Mouse (Mus musculus) erythroid progenitor cell, adult 5-6 weeks (primary cell): ENCODE results near the gene Olfr1377. TPM values are rescaled to one million over a fixed set of nuclear protein-coding genes. Genes with fewer than 3 reads are reported as not detected.
"Not testable (repeated sequence)": the region's sequence is repeated elsewhere in the genome, so short reads cannot be mapped to it uniquely, and the experiment has no call there.

Experiments used
- ATAC-seq: replicated peaks from 2 replicates; pipeline ENCODE4 v1.8.0; 2016; ENCODE audit warnings: moderate number of reproducible peaks, mild to moderate bottlenecking, moderate TSS enrichment, inconsistent platforms; ENCODE audit not compliant: poor library complexity, low FRiP score, severe bottlenecking
- total RNA-seq, 2 experiments: library from RNA; stranded (forward) in 1 of 2; stranded (reverse) in 1 of 2; fragments of 150-400 nt in 1 of 2; fragments of 186-747, 209-891 nt in 1 of 2; gene quantifications; 2 replicates each; pipeline versions ENCODE4 v1.2.3 to v1.2.4; 2015 to 2017; ENCODE audit warnings: low replicate concordance in 2 of 2

The Olfr1377 gene
- total RNA-seq (2015; ENCODE audit: low replicate concordance) (not detected in 2 replicates), total RNA-seq (2017; ENCODE audit: low replicate concordance) (not detected in 2 replicates)

GRCm38 (mm10) chr11:50981667-50982066, at the start of gene Olfr1377:
TSS of gene Olfr1377 (plus strand) at chr11:50981967.
- ATAC-seq: no peak

GRCm38 (mm10) chr11:50932040-50932439, 49.7 kb upstream of the Olfr1377 start:
- no peak for ATAC-seq

DNA sequence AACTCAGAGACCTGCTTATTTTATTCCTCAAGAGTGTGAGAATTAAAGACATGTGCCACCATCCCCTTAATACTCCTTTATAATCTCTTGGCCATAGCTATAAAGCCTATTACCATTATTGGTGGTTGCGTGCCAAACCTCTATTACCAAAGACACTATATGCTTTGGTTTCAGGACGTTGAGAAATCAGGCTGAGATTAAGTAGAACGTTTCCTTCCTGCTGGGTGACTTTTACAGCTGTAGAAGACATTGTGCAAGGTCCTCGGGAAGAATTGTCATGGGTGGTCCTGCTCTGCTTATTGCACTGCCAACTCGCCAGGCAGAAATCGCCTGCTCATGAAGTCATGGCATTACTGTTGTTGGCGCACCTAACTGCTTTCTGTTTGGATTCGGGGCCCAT, 43.3 kb upstream of the Olfr1377 start:
- ATAC-seq: no peak

DNA sequence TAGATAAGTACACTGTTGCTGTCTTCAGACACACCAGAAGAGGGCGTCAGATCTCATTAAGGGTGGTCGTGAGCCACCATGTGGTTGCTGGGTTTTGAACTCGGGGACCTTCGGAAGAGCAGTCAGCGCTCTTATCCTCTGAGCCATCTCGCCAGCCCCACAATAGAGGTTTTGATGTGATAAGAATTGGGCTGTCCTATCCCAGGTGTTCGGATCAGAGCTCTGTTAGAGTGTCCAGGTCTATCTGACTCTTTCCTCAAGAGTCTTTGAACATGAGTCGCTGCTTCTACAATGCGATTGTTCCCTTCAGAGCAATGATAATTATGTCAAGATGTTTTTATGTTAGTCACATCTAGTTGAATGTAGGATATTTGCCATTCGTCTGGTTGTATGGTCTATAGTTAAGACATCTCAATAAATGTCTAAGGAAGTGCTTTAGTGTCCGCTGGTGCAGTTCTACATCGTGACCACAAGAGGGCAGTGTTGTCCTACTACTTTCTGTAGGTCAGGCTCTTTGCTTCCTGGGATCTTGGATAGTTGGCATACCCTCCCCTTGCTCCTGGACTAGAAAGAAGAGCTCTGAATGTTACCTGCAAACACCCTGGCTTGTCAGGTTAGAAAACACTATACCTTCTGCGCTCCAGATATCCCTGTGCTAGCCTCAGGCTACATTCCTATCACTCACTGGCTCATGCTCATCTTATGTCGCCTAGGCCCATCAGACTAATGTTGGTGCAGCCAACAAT, 42.0 kb upstream of the Olfr1377 start:
- 0 out of 2 replicates have a peak, but pooled peaks have one; percentile 39 for ATAC-seq

GRCm38 (mm10) chr11:50942386-50942785, 39.4 kb upstream of the Olfr1377 start:
- no peak for ATAC-seq

DNA sequence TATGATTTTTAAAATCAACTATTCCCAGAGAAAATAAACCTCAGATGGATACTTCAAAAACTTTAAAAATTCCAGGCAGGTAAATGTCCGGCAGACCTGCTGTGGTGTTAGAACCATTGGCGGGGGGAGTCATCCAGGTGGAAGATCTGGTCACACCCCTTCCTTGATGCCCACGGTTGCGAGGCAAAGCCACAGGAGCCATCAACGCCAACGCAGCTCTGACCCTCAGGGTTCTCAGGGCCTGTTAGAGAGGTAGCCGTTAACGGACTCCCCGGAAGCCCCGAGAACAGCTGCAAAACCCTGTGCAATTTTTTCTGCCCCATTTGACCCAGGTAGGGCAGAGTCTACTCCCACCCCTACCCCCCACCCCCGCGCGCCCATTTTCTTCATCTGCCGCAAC, 38.3 kb upstream of the Olfr1377 start, which contains the start of gene 4933414I15Rik:
Gene 4933414I15Rik (minus strand): TSS at position 260 of the 400 bp plus-strand sequence.
- ATAC-seq: no peak

GRCm38 (mm10) chr11:50952290-50952689, 29.5 kb upstream of the Olfr1377 start:
- ATAC-seq: no peak

DNA sequence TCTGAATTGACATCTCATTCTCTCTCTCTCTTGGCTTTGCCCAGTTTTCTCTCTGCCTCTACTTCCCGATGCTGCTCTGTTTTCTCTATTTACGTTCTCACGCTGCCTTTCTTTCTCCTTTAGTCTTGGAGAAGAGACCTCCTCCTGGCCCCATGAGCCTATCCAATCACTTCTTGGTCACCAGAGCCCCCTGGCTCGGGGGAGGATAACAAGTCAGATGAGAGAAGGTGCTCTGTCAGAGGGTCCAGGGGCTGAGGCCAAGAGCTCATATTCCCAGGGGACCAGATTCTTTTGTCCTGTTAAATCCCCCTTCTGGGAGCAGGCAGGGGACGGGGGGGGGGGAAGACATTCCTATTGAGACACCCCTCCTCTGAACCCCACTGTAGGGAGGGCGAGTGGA, 28.1 kb upstream of the Olfr1377 start, which contains the start of gene Prop1:
Gene Prop1 (minus strand): TSS at position 101 of the 400 bp plus-strand sequence.
- ATAC-seq: no peak

DNA sequence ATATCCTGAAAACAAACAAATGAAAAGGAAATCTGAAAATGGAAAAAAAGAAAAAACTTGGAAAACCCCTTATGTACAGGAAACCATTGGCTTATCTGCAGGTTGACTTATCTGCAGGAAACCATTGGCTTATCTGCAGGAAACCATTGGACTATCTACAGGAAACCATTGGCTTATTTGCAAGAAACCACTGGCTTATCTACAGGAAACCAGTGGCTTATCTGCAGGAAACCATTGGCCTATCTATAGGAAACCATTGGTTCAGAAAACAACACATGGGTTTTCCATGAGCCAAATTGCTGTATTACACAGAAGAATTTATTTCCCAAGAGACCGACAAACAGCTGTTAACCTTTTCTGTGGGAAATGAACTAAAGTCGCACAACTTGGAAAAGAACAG, 16.9 kb upstream of the Olfr1377 start:
- no peak for ATAC-seq

DNA sequence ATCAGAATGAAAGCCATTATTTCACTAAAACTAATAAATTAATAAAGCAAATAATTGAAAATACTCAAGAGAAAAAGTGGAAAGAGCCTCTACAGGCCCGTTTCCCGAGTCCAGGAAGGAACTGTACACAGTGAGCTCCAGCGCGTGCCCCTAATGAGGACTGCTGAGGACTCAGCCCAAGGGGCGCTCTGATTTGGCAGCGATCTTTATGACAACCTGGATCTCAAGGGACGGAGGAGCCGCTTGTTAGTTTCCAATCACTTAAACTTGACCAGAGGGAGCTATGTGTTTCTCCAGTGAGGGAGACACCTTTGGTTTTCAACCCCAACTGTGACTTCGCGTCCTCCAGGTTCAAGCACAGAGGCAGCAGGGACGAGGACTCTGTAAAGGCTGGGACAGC, 15.5 kb upstream of the Olfr1377 start, which contains the start of gene Olfr1378:
Gene Olfr1378 (plus strand): TSS at position 301 of the 400 bp plus-strand sequence.
- no peak for ATAC-seq

DNA sequence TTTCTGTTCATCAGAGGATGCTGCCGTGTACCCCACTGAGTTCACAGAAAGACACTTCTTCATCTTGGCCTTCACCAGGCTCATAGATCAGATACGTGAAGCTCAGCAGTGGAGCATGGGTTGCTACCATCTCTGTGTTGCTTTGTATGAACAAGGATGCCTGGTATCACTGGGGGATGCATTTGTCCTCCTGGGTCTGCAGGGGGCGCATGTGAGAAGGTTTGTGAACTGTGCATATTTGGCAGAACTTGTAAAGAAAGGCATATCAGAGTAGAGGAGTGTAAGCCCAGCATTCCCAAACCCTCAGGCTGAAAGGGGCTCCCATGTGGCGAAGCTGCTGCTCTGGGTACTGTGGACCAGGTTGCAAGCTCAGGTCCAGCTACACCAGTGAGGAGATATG, 4.6 kb upstream of the Olfr1377 start:
- no peak for ATAC-seq

DNA sequence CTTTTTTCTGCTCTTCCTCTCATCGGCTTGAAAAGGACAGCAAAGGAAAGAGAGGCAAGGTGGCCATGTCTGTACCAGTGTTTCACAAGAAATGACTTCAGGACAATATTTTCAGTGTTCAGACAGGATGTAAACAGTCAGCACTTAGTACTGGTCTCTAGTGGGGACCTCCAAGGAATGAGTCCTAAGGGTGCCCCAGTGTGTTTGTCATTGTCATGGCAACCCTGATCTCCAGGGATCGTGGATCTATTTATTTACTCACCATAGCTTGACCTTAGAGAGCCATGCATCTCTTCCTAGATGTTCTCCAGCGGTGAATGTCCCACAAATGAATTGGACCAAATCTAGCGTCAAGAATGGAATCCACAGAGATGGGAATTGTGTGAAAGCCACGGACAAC, 21.5 kb downstream of the Olfr1377 start, which contains the start of gene Olfr51:
Gene Olfr51 (plus strand): TSS at position 301 of the 400 bp plus-strand sequence.
- ATAC-seq: no peak

GRCm38 (mm10) chr11:51011821-51012220, 30.1 kb downstream of the Olfr1377 start:
- ATAC-seq: no peak

GRCm38 (mm10) chr11:51013936-51014335, 32.2 kb downstream of the Olfr1377 start, which contains the start of gene Olfr54:
TSS of gene Olfr54 (plus strand) at chr11:51014236.
- ATAC-seq: no peak

DNA sequence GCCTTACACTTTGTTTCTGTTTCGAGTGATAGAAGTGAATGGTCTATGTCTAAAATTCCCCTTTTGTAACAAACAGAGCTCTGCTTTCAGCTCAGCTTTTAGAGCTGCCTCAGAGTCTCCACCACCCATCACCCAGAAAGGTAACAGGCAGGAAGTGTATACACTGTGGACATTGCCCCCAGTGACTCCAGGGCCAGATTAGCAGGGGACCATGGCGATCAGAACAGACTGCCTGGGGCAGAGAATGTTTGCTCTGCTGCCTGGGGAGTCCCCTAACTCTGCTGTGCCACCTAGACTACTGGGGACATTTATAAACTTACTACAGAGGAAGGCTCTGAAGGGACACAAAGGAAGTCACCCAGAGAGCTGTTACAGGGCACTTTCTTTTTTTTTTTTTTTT, 34.6 kb downstream of the Olfr1377 start:
- ATAC-seq: no peak

GRCm38 (mm10) chr11:51026811-51027210, 45.0 kb downstream of the Olfr1377 start:
- ATAC-seq: not testable (repeated sequence)

GRCm38 (mm10) chr11:51029381-51029780, 47.6 kb downstream of the Olfr1377 start:
- ATAC-seq: not testable (repeated sequence)

GRCm38 (mm10) chr11:51030225-51030624, 48.5 kb downstream of the Olfr1377 start:
- no peak for ATAC-seq

GRCm38 (mm10) chr11:51032851-51033250, 51.1 kb downstream of the Olfr1377 start:
- no peak for ATAC-seq

- ATAC-seq: not testable (repeated sequence)
Observed at GRCm38 (mm10) chr11:51034141-51034540, 52.4 kb downstream of the Olfr1377 start.

GRCm38 (mm10) chr11:51035951-51036350, 54.2 kb downstream of the Olfr1377 start:
- no peak for ATAC-seq
